Comparison of ENCODE assay signal across 9 mouse cellular contexts in the genomic region with DNA sequence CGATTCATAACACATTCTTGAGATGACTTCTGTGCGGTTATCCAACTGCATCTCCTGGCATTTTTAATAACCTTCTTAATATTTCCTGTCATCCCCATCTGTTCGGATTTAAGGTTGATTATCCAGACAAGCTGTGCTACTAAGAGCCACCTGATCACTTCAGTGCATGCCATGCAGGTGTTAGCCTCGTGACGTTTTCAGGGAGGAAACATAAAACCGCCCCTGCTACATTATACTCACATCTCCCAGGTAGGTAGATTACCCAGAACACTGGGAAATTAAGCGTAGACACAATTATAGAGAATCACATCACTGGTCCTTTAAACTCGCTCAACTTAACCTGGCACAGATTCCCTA. TPM values are rescaled to one million over a fixed set of nuclear protein-coding genes. Genes with fewer than 3 reads are reported as not detected.
A peak's percentile ranks its signal among the peaks of the same experiment; 100 is the strongest.
DNase-seq lines count a peak whose midpoint lies in the region; ATAC-seq and TF ChIP-seq lines count a peak whose summit lies in the region.
"Had no signal": no experiment of that assay in that cellular context is flagged by ENCODE, and none has a peak within 500 bp of the region (broad histone marks: within the 10 kb centered on the region; RNA-seq: fewer than 3 reads in every experiment).

No protein-coding gene starts in this region.

- H3K27me3 ChIP-seq in heart, embryonic 13.5 days (replicated peaks) = no peaks in the 10 kb centered on the region
- no peaks in the 10 kb centered on the region for H3K27me3 ChIP-seq in heart, adult 2 months (ENCODE audit: control insufficient read depth, insufficient read depth, low read length)
- no peaks in the 10 kb centered on the region for H3K27me3 ChIP-seq in embryonic facial prominence, embryonic 10.5 days (replicated peaks; ENCODE audit: low read depth, poor library complexity, severe bottlenecking)
- H3K27me3 ChIP-seq in forebrain, postnatal 0 days (ENCODE audit: insufficient read depth, low read length) = no peaks in the 10 kb centered on the region
- no peaks in the 10 kb centered on the region for H3K27me3 ChIP-seq in midbrain, embryonic 12.5 days

- peak overlapping the region; percentile 62 for H3K9ac ChIP-seq in heart, embryonic 13.5 days
- no peak overlapping the region for H3K9ac ChIP-seq in heart, adult 2 months (ENCODE audit: low read depth, low read length)
- H3K9ac ChIP-seq in forebrain, postnatal 0 days = peak overlapping the region; percentile 82
- H3K9ac ChIP-seq in midbrain, embryonic 12.5 days (replicated peaks) = no peak overlapping the region

- intact Hi-C loops in heart, adult 2 months (cut with DNase I) = no loop called here

- H3K9me3 ChIP-seq in heart, embryonic 13.5 days = no peaks in the 10 kb centered on the region
- no peaks in the 10 kb centered on the region for H3K9me3 ChIP-seq in embryonic facial prominence, embryonic 10.5 days
- no peaks in the 10 kb centered on the region for H3K9me3 ChIP-seq in forebrain, postnatal 0 days (ENCODE audit: low read length)
- no peaks in the 10 kb centered on the region for H3K9me3 ChIP-seq in midbrain, embryonic 12.5 days

- H3K4me1 ChIP-seq in heart, embryonic 13.5 days = peaks cover 7% of the 10 kb centered on the region
- H3K4me1 ChIP-seq in heart, adult 2 months (ENCODE audit: control insufficient read depth, insufficient read depth, low read length) = no peaks in the 10 kb centered on the region
- H3K4me1 ChIP-seq in embryonic facial prominence, embryonic 10.5 days = peaks cover 17% of the 10 kb centered on the region
- H3K4me1 ChIP-seq in forebrain, postnatal 0 days (ENCODE audit: insufficient read depth) = peaks cover 15% of the 10 kb centered on the region
- H3K4me1 ChIP-seq in midbrain, embryonic 12.5 days = peaks cover 23% of the 10 kb centered on the region

- no peak for TF ChIP-seq POLR2A in heart, adult 2 months (IDR thresholded peaks at IDR 0.05; ENCODE audit: insufficient read depth, low read depth, low read length)

- H3K4me3 ChIP-seq in heart, embryonic 13.5 days = peak overlapping the region; percentile 33
- no peak overlapping the region for H3K4me3 ChIP-seq in heart, adult 2 months
- peak overlapping the region; percentile 52 for H3K4me3 ChIP-seq in embryonic facial prominence, embryonic 10.5 days
- H3K4me3 ChIP-seq in forebrain, postnatal 0 days (ENCODE audit: low read depth, low read length) = peak overlapping the region; percentile 64
- H3K4me3 ChIP-seq in midbrain, embryonic 12.5 days = peak overlapping the region; percentile 51

- no peaks in the 10 kb centered on the region for H3K79me2 ChIP-seq in heart, adult 2 months (replicated peaks; ENCODE audit: control insufficient read depth, insufficient read depth, low read length)

- 61% methylated on average over 8 of the region's 8 CpGs for WGBS in heart, embryonic 13.5 days
- 78% methylated on average over 8 of the region's 8 CpGs for WGBS in heart, adult 2 months
- WGBS in embryonic facial prominence, embryonic 10.5 days = 49% methylated on average over 8 of the region's 8 CpGs
- WGBS in forebrain, postnatal 0 days = 28% methylated on average over 8 of the region's 8 CpGs
- 34% methylated on average over 8 of the region's 8 CpGs for WGBS in midbrain, embryonic 12.5 days

- no peak overlapping the region for H3K27ac ChIP-seq in heart, embryonic 13.5 days (replicated peaks)
- no peak overlapping the region for H3K27ac ChIP-seq in heart, adult 2 months
- no peak overlapping the region for H3K27ac ChIP-seq in embryonic facial prominence, embryonic 10.5 days (replicated peaks)
- peak overlapping the region; percentile 84 for H3K27ac ChIP-seq in forebrain, postnatal 0 days (ENCODE audit: low read depth, low read length)
- peak overlapping the region; percentile 94 for H3K27ac ChIP-seq in midbrain, embryonic 12.5 days (replicated peaks)
- H3K27ac ChIP-seq: macrophage had no signal

- H3K4me2 ChIP-seq in heart, embryonic 13.5 days = peak overlapping the region; percentile 63
- peak overlapping the region; percentile 53 for H3K4me2 ChIP-seq in forebrain, postnatal 0 days (ENCODE audit: low read depth)
- H3K4me2 ChIP-seq in midbrain, embryonic 12.5 days (replicated peaks) = peak overlapping the region; percentile 55

- no peaks in the 10 kb centered on the region for H3K36me3 ChIP-seq in heart, embryonic 13.5 days
- no peaks in the 10 kb centered on the region for H3K36me3 ChIP-seq in heart, adult 2 months (ENCODE audit: control insufficient read depth, insufficient read depth, low read length)
- H3K36me3 ChIP-seq in embryonic facial prominence, embryonic 10.5 days (replicated peaks) = no peaks in the 10 kb centered on the region
- no peaks in the 10 kb centered on the region for H3K36me3 ChIP-seq in forebrain, postnatal 0 days (ENCODE audit: insufficient read depth)
- no peaks in the 10 kb centered on the region for H3K36me3 ChIP-seq in midbrain, embryonic 12.5 days

- no peak for TF ChIP-seq EP300 in heart, adult 2 months (IDR thresholded peaks at IDR 0.05; ENCODE audit: insufficient read depth, low read depth, low read length)

- no peak for ATAC-seq in heart, embryonic 13.5 days (ENCODE audit: extremely low read depth, insufficient number of reproducible peaks, low FRiP score, low TSS enrichment)
- ATAC-seq in forebrain, postnatal 0 days = peak; percentile 77
- ATAC-seq in midbrain, embryonic 12.5 days (ENCODE audit: low FRiP score, low read depth) = peak; percentile 64; the same call in 1 of the 2 replicates

- DNase-seq in heart, adult 2 months = no peak
- DNase-seq in embryonic facial prominence, embryonic 10.5 days (ENCODE audit: low spot score) = no peak
- DNase-seq in forebrain, postnatal 0 days = no peak
- DNase-seq in thymus, adult 18-20 months = no peak
- DNase-seq in MN1 (ENCODE audit: low spot score) = no peak
- no peak for DNase-seq in spleen, postnatal 10 days (ENCODE audit: low spot score in 2 of 2)

- TF ChIP-seq CTCF in heart, adult 2 months (IDR thresholded peaks at IDR 0.05) = no peak
- no peak for TF ChIP-seq CTCF in forebrain, postnatal 0 days (IDR thresholded peaks at IDR 0.05; ENCODE audit: low read depth)

RNA-seq across cellular contexts. Expression of a gene that starts 0.3 kb away (rescaled TPM):
- polyA plus RNA-seq in heart, embryonic 13.5 days (2015; fragmentation: Nextera tagmentation; extraction: Ambion mirVana) = 334 and 345 TPM in 2 replicates
- 100 to 1,000 TPM; 506 to 581 TPM for total RNA-seq in heart, adult 2 months (2021)
- polyA plus RNA-seq in heart, adult 2 months (2012; rRNA removed) = 233 and 319 TPM in 2 replicates
- polyA plus RNA-seq in embryonic facial prominence, embryonic 10.5 days (2016; fragmentation: Nextera tagmentation; extraction: Ambion mirVana) = 23.8 and 25.2 TPM in 2 replicates
- total RNA-seq in forebrain, postnatal 0 days (2014; rRNA removed) = 66.9 and 88.8 TPM in 2 replicates
- 20.8 and 33.2 TPM in 2 replicates for polyA plus RNA-seq in forebrain, postnatal 0 days (2015; fragmentation: Nextera tagmentation; extraction: Ambion mirVana)
- polyA plus RNA-seq in midbrain, embryonic 12.5 days (2016; fragmentation: Nextera tagmentation; extraction: Ambion mirVana) = 83.2 and 87.5 TPM in 2 replicates
- polyA plus RNA-seq: macrophage had no signal

Comparison
In these comparisons a context has a peak if more than half of its experiments do, and no peak if none do; other contexts are left out.
1. H3K9ac ChIP-seq: peak in heart, embryonic 13.5 days (single experiment) and forebrain, postnatal 0 days (single experiment); none in heart, adult 2 months (single experiment) and midbrain, embryonic 12.5 days (single experiment).
2. H3K27ac ChIP-seq: peak in forebrain, postnatal 0 days (single experiment) and midbrain, embryonic 12.5 days (single experiment); none in heart, embryonic 13.5 days (single experiment), heart, adult 2 months (single experiment) and embryonic facial prominence, embryonic 10.5 days (single experiment).
3. Peak in every context shown above with its lines, with median percentiles within 50 percentile points of each other: H3K4me2 ChIP-seq.